Mouse (Mus musculus) hematopoietic stem cell, adult 5-6 weeks (primary cell): Measurements from ENCODE around the gene Olfr316. TPM values are rescaled to one million over a fixed set of nuclear protein-coding genes. Genes with fewer than 3 reads are reported as not detected.
A peak's percentile ranks its signal among the peaks of the same experiment; 100 is the strongest.

Experiments
- ATAC-seq, 2 experiments: fragments of 125-278 bp in 1 of 2; replicated peaks in 1 of 2; 2 replicates each; pipeline ENCODE4 v1.8.0; 2016 to 2017; ENCODE audit warnings: inconsistent platforms in 2 of 2, mild to moderate bottlenecking in 2 of 2, moderate number of reproducible peaks in 2 of 2, low read depth in 1 of 2, moderate TSS enrichment in 1 of 2; ENCODE audit not compliant: low FRiP score in 2 of 2, poor library complexity in 2 of 2, severe bottlenecking in 2 of 2, insufficient read depth in 1 of 2, low TSS enrichment in 1 of 2
- total RNA-seq: library from RNA; stranded (forward); fragments of 172-1452, 232-1000 nt; gene quantifications from 2 replicates; pipeline ENCODE4 v1.2.3, GENCODE M21; 2017

Gene Olfr316
- total RNA-seq, 1 experiment from 2014 or later, result not detected

DNA sequence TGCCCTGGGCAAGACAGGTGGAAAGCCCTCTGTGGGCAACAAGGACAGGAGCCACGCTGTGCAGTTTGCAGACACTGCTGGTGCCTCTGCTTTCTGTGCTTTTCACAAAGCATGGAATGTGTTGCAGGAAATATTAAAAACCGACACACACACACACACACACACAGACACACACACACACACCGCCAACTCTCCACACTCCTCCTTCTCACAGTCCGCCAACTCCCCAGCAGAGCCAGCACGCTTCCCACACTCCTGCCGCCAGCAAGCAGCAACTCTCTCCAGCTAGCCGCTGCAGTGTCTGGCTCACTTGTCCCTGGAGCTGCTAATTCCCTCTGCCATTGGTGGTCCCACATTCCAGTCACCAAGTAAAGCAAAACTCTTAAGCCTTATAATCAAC is 44.3 kb downstream of the Olfr316 start:
- ATAC-seq, result no peak

DNA sequence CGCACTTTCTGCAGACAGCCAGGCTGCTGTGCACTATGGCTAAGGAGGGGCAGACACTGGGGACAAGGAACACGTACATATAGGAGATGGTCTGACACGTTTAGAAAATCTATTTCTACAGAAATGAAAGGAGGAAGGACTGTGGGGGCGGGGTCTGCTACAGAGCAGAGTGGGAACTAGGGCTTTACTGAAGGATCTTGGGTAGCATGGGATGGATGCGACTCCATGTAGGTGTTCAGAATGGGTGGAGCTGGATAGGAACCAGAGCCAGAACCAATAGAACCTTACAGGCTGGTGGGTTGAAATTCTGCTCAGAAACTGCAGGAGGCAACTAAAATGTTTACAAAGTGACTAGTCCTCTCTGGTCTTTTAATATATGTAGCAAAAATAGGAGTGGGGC is 47.2 kb downstream of the Olfr316 start:
- no peak for ATAC-seq

DNA sequence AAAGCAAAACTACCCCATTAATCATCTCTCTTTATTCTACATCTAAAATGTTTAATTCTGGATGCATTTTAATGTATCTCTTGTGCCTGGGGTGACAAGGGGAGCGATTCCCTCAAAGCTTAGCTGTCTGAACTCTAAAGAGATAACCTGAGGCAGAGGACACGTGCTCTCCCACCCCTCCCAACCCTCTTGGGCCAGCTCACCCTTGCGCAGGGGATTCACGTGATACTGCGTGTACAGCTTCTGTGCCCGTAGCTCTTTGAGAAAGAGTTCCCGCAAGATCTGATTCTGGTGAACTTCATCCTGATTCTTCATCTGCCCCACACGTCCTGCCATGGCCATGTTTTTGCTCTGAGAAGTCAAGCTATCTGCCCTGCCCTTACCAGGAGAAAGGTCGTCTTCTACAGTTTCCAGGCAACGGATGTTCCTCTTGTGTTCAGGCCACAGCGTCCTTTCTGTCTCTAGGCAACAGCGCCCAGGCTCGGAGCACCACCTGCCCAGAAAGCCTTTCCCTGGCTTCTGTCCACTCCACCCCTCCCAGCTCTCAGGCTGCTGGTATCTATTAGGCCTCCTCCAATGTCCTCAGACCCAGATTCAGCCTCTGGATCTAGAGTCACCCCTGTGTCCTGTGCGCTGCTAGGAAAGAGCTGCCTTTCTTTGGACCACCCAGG is 49.2 kb downstream of the Olfr316 start, which contains the start of gene Fam183b:
Gene Fam183b (minus strand): TSS at position 403 of the 671 bp plus-strand sequence.
- ATAC-seq, result peak; percentile 48 to 53; a peak in 2 of 4 replicates

DNA sequence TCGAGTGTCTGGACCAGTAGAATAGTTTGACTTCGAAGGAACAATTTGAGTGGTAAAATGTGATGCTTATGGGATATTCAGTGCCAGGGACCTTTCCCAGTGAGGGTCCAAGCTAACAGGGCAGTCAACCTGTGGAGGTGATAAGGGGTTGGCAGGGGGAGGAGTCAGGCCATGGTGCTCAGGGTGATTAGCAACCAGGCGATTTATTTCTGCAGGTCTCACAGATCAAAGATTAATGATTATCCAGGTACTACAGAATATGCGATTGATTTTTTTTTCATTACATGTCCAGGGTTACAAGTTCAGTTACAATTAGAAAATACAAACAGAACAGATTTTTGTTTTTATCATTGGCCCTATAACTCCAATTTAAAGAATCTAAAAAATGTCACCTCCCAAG is 51.3 kb downstream of the Olfr316 start:
- ATAC-seq, result no peak

DNA sequence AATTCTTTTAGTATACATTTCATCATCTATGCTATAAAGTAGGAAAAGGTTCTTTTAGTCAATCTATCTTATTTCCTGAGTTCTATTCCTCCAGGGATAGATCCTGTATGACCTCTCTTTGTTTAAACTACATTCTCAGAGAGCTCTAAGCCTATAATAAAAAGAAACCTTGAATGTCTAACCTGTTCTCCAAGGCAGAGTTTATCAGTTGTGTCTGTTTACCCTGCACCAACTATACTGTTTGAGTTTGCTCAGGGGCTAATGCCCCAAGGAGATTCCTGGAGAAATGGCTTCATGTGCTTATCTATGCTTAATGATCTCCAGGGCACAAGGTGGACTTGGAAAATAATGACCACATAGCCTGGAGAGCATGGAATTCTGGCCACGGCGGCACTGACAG is 51.9 kb downstream of the Olfr316 start:
- no peak for ATAC-seq

Other genes starting within 250 kb of the Olfr316 start
- not detected in 2 replicates for gene Olfr330, start 217.9 kb upstream of the Olfr316 start, total RNA-seq
- gene Olfr329-ps, start 206.3 kb upstream of the Olfr316 start, total RNA-seq, result not detected in 2 replicates
- gene Olfr328, start 197.1 kb upstream of the Olfr316 start, total RNA-seq, result not detected in 2 replicates
- gene Olfr224, start 182.2 kb upstream of the Olfr316 start, total RNA-seq, result not detected in 2 replicates
- not detected in 2 replicates for gene Olfr325, start 175.0 kb upstream of the Olfr316 start, total RNA-seq
- not detected in 2 replicates for gene Olfr324, start 157.6 kb upstream of the Olfr316 start, total RNA-seq
- not detected in 2 replicates for gene 2210407C18Rik, start 136.7 kb upstream of the Olfr316 start, total RNA-seq
- gene Olfr323, start 122.2 kb upstream of the Olfr316 start, total RNA-seq, result not detected in 2 replicates
- gene Trim58, start 112.3 kb upstream of the Olfr316 start, total RNA-seq, result 2.8 and 3.9 TPM in 2 replicates
- not detected in 2 replicates for gene Olfr322, start 94.0 kb upstream of the Olfr316 start, total RNA-seq
- not detected in 2 replicates for gene Olfr320, start 71.6 kb upstream of the Olfr316 start, total RNA-seq
- gene Olfr319, start 53.6 kb upstream of the Olfr316 start, total RNA-seq, result not detected in 2 replicates
- gene Olfr318, start 28.7 kb upstream of the Olfr316 start, total RNA-seq, result not detected in 2 replicates
- not detected in 2 replicates for gene Olfr317, start 13.5 kb upstream of the Olfr316 start, total RNA-seq
- gene Olfr315, start 20.5 kb downstream of the Olfr316 start, total RNA-seq, result not detected in 2 replicates
- gene Olfr314, start 30.2 kb downstream of the Olfr316 start, total RNA-seq, result not detected in 2 replicates
- not detected in 2 replicates for gene Fam183b, start 49.2 kb downstream of the Olfr316 start, total RNA-seq
- gene Olfr313, start 62.3 kb downstream of the Olfr316 start, total RNA-seq, result not detected in 2 replicates
- gene Olfr312, start 76.5 kb downstream of the Olfr316 start, total RNA-seq, result not detected in 2 replicates
- gene Olfr311, start 86.5 kb downstream of the Olfr316 start, total RNA-seq, result not detected in 2 replicates
- gene Gm12258, start 94.4 kb downstream of the Olfr316 start, total RNA-seq, result 2.5 and 7.9 TPM in 2 replicates
- gene 2810021J22Rik, start 114.5 kb downstream of the Olfr316 start, total RNA-seq, result 1.7 and 1.9 TPM in 2 replicates
- 7.3 and 15.1 TPM in 2 replicates for gene Zfp39, start 151.5 kb downstream of the Olfr316 start, total RNA-seq
- gene Btnl10, start 165.2 kb downstream of the Olfr316 start, total RNA-seq, result 0.50 and 4.1 TPM in 2 replicates
- gene Rnf187, start 186.2 kb downstream of the Olfr316 start, total RNA-seq, result 82.1 and 83.1 TPM in 2 replicates
- 2.0 and 4.1 TPM in 2 replicates for gene Hist3h2ba, start 196.2 kb downstream of the Olfr316 start, total RNA-seq
- gene Hist3h2a, start 202.0 kb downstream of the Olfr316 start, total RNA-seq, result 146 and 162 TPM in 2 replicates
- gene Trim17, start 202.0 kb downstream of the Olfr316 start, total RNA-seq, result not detected in 2 replicates
- 21.0 and 27.6 TPM in 2 replicates for gene Trim11, start 225.4 kb downstream of the Olfr316 start, total RNA-seq